Mouse (Mus musculus) kidney, postnatal 4 days (tissue): Measurements from ENCODE around the gene Aqp9.

ENCODE experiments used
- DNase-seq, 2 experiments: peaks; one replicate each; pipeline ENCODE4 v3.0.0; 2021; ENCODE audit warnings: mixed read lengths in 2 of 2

Aqp9 gene

GRCm38 (mm10) chr9:71064291-71064840 is 104.1 kb downstream of the Aqp9 start:
- DNase-seq, result peak in 1 of 2 experiments; percentile 1

GRCm38 (mm10) chr9:71063551-71063950 is 104.9 kb downstream of the Aqp9 start:
- peak in 1 of 2 experiments; percentile 25 for DNase-seq

- DNase-seq, result no peak
Observed at GRCm38 (mm10) chr9:71062976-71063375, 105.5 kb downstream of the Aqp9 start.

DNA sequence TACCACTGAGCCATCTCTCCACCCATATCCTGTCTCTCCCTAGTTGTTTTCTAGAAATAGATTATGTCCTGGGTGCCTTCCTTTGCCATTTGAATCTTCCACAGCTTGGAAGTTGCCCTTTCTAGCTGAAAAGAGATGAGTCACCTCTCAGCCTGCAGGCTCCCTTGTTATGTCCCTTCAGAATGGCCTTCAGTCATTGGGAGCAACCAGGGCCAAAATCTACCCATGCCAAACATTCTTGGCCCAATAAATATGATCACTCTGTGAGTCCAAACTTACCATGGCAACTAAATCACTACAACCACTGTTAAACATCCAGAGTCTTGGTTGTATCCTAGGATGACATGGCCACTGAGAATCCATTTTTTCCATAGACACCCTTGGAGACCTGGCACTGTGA is 106.2 kb downstream of the Aqp9 start:
- no peak for DNase-seq
